Mouse (Mus musculus): ENCODE measurements at regions not wholly inside any gene's neighbourhood (a gene's known extent, or its start where the extent isn't known, plus 50 kb on each side); places are given as distances from the start of the nearest gene placed in this dataset.

DNA sequence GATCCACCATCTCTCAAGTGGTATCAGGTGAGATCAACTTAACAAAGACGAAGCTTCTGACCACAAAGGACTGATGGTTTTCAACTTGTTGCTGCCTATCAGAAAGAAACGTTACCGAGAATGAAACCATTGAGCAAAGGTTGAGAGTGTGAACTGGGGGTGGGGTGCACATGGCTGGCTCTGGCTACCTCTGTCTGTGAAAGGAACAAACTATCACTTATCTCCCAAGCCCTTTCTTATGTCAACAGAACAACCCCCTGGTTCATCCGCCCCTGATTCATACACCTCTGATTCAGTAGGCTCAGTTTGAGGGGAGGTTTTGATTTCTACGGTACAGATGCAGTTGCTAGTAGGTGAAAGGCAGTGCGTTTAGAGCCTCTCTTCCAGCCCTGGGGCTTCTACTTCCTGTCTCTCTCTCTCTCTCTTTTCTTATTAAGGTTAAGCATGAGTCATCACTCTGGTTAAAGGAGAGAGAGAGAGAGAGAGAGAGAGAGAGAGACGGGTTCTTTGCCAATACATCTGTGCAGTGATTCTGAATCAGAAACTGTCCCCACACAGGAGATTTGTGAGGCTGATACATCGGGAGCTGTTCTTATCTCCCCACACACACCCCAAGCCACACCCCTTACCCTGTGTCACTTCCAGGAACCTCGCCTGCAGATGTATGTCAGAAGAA, 59.0 kb upstream of the Hif1a start:
- TF ChIP-seq POLR2A (IDR thresholded peaks at IDR 0.05; ENCODE audit: insufficient read length, low read depth): no peak
- TF ChIP-seq MAX (IDR thresholded peaks at IDR 0.05; ENCODE audit: low read depth): no peak
- peak; percentile 5 for TF ChIP-seq TCF12 (IDR thresholded peaks at IDR 0.05; ENCODE audit: insufficient read depth, poor library complexity, severe bottlenecking)
- no peak for TF ChIP-seq CEBPB (IDR thresholded peaks at IDR 0.05; ENCODE audit: insufficient read depth, poor library complexity, severe bottlenecking)
- TF ChIP-seq TCF3 (IDR thresholded peaks at IDR 0.05; ENCODE audit: insufficient read length, low read depth): no peak
- no peak for TF ChIP-seq E2F4 (IDR thresholded peaks at IDR 0.05; ENCODE audit: insufficient read depth)
- no peak for TF ChIP-seq POLR2AphosphoS2 (IDR thresholded peaks at IDR 0.05; ENCODE audit: insufficient read length, low read depth)
- TF ChIP-seq MYOG (IDR thresholded peaks at IDR 0.05; ENCODE audit: control insufficient read depth in 1 of 3, insufficient read depth in 1 of 3, insufficient read length in 2 of 3, low read depth in 2 of 3): no peak
- no peak for TF ChIP-seq REST (IDR thresholded peaks at IDR 0.05; ENCODE audit: insufficient read depth, insufficient read length)
- no peak for TF ChIP-seq SRF (IDR thresholded peaks at IDR 0.05; ENCODE audit: control insufficient read depth, insufficient read length, low read depth)
- no peak for TF ChIP-seq USF1 (IDR thresholded peaks at IDR 0.05; ENCODE audit: low read depth)
- no peak for TF ChIP-seq MYOD1 (IDR thresholded peaks at IDR 0.05; ENCODE audit: control insufficient read depth in 1 of 3, insufficient read length in 2 of 3, low read depth in 2 of 3)

Measured in myocyte (in vitro differentiated cells).